8 mouse cellular contexts compared by ENCODE assay signal in the genomic region with DNA sequence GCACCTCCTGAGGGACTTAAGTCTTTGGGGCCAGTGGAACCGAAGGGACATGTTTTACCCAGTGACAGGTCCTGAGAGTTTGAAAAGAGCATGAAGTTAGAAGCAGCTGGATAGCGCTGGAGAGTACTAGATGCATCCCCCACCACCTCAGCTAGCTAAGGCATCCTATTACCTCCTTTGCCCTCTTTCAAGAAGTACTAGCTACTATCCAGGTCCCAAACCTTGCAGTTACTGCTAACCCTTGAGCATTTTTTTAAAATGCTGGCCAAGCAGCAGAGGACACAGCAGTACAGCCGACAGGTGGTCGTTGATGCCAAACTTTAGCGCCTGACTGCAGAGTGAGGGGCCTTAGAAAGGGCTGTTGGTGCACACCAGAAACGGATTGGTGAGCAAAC. TPM values are rescaled to one million over a fixed set of nuclear protein-coding genes. Genes with fewer than 3 reads are reported as not detected.
DNase-seq lines count a peak whose midpoint lies in the region; ATAC-seq and TF ChIP-seq lines count a peak whose summit lies in the region.

No protein-coding gene starts in this region.

- H3K9me3 ChIP-seq in forebrain, embryonic 14.5 days (replicated peaks; ENCODE audit: control insufficient read depth, low read length) = no peaks in the 10 kb centered on the region
- no peaks in the 10 kb centered on the region for H3K9me3 ChIP-seq in liver, embryonic 15.5 days (replicated peaks)

- peak overlapping the region; percentile 29 for H3K4me3 ChIP-seq in bone marrow, adult 2 months (replicated peaks; ENCODE audit: control insufficient read depth, low read depth, low read length)
- peak overlapping the region; percentile 71 for H3K4me3 ChIP-seq in forebrain, embryonic 14.5 days (ENCODE audit: low read depth, low read length)
- H3K4me3 ChIP-seq in liver, embryonic 15.5 days (replicated peaks) = peak overlapping the region; percentile 58

- peak; percentile 39 for DNase-seq in kidney, adult 18-20 months
- DNase-seq in kidney, postnatal 36 days = no peak
- DNase-seq in forebrain, embryonic 14.5 days (ENCODE audit: low spot score) = no peak
- no peak for DNase-seq in ovary, postnatal 14 days (ENCODE audit: low spot score)
- no peak for DNase-seq in right cerebral cortex, adult 2 months (ENCODE audit: low spot score in 2 of 2)
- no peak for DNase-seq in spleen, adult 18-20 months

- ATAC-seq in forebrain, embryonic 14.5 days = no peak
- peak; percentile 3; the same call in 1 of the 2 replicates for ATAC-seq in liver, embryonic 15.5 days (ENCODE audit: insufficient read depth)

- H3K27me3 ChIP-seq in forebrain, embryonic 14.5 days (replicated peaks; ENCODE audit: control insufficient read depth, insufficient read depth, low read length) = no peaks in the 10 kb centered on the region
- H3K27me3 ChIP-seq in liver, embryonic 15.5 days = peaks cover 27% of the 10 kb centered on the region

- H3K27ac ChIP-seq in bone marrow, adult 2 months (ENCODE audit: control insufficient read depth, insufficient read depth, low read depth, low read length, poor library complexity) = no peak overlapping the region
- no peak overlapping the region for H3K27ac ChIP-seq in forebrain, embryonic 14.5 days (ENCODE audit: low read depth, low read length)
- no peak overlapping the region for H3K27ac ChIP-seq in liver, embryonic 15.5 days (replicated peaks)

- H3K9ac ChIP-seq in forebrain, embryonic 14.5 days (ENCODE audit: low read length) = peak overlapping the region; percentile 85
- H3K9ac ChIP-seq in liver, embryonic 15.5 days = no peak overlapping the region; the same call in 1 of the 2 replicates

- H3K4me1 ChIP-seq in bone marrow, adult 2 months (ENCODE audit: control insufficient read depth, insufficient read depth, low read length) = no peaks in the 10 kb centered on the region
- H3K4me1 ChIP-seq in forebrain, embryonic 14.5 days (ENCODE audit: control insufficient read depth, insufficient read depth, low read length) = peaks cover 7% of the 10 kb centered on the region; the same call in 1 of the 2 replicates
- H3K4me1 ChIP-seq in liver, embryonic 15.5 days (replicated peaks) = no peaks in the 10 kb centered on the region

- H3K36me3 ChIP-seq in forebrain, embryonic 14.5 days (ENCODE audit: control insufficient read depth, insufficient read depth, low read length) = no peaks in the 10 kb centered on the region
- no peaks in the 10 kb centered on the region for H3K36me3 ChIP-seq in liver, embryonic 15.5 days (replicated peaks)

- no peak for TF ChIP-seq POLR2A in bone marrow, adult 2 months (IDR thresholded peaks at IDR 0.05; ENCODE audit: borderline replicate concordance, control insufficient read depth, low read depth, low read length)

- 21% methylated on average over 6 of the region's 6 CpGs for WGBS in bone marrow, adult 2 months
- 5% methylated on average over 6 of the region's 6 CpGs for WGBS in forebrain, embryonic 14.5 days
- whole genome bisulfite sequencing in liver, embryonic 15.5 days (ENCODE audit: insufficient replicate concordance) = 14% methylated on average over 6 of the region's 6 CpGs

- peak overlapping the region; percentile 90 for H3K4me2 ChIP-seq in forebrain, embryonic 14.5 days (ENCODE audit: low read length)
- H3K4me2 ChIP-seq in liver, embryonic 15.5 days = peak overlapping the region; percentile 62

- TF ChIP-seq CTCF in bone marrow, adult 2 months (IDR thresholded peaks at IDR 0.05; ENCODE audit: control insufficient read depth, insufficient read depth, low read length) = no peak

RNA-seq across cellular contexts. Expression of a gene that starts 1.0 kb away (rescaled TPM):
- polyA plus RNA-seq in bone marrow, adult 2 months (2011; ENCODE audit: insufficient read depth, insufficient read length, low replicate concordance, missing spikeins) = 1.3 and 5.6 TPM in 2 replicates
- polyA plus RNA-seq in forebrain, embryonic 14.5 days (2014; fragmentation: Nextera tagmentation; extraction: Ambion mirVana) = 23.0 and 28.1 TPM in 2 replicates
- 3.3 and 5.3 TPM in 2 replicates for polyA plus RNA-seq in liver, embryonic 15.5 days (2015; fragmentation: Nextera tagmentation; extraction: Ambion mirVana)
